Mouse (Mus musculus) megakaryocyte progenitor cell, adult 5-6 weeks (primary cell): ENCODE measurements around the gene Fgd5. TPM values are rescaled to one million over a fixed set of nuclear protein-coding genes. Genes with fewer than 3 reads are reported as not detected.
A peak's percentile ranks its signal among the peaks of the same experiment; 100 is the strongest.

Source experiments
- ATAC-seq: replicated peaks from 2 replicates; pipeline ENCODE4 v1.8.0; 2016; ENCODE audit warnings: mild to moderate bottlenecking, moderate TSS enrichment, inconsistent platforms; ENCODE audit not compliant: poor library complexity
- total RNA-seq, 2 experiments: library from RNA; stranded (forward) in 1 of 2; stranded (reverse) in 1 of 2; fragments of 157-497, 149-512 nt in 1 of 2; fragments of 200-1000 nt in 1 of 2; gene quantifications; 2 replicates each; pipeline versions ENCODE4 v1.2.3 to v1.2.4; 2015 to 2017

Fgd5 gene
- total RNA-seq, 2 experiments from 2014 or later = 0.32 TPM; not detected in 1

- ATAC-seq = no peak
Measured at GRCm38 (mm10) chr6:92004137-92004805, 25.6 kb downstream of the Fgd5 start.

- ATAC-seq = no peak
Measured at GRCm38 (mm10) chr6:92004806-92005205, 26.1 kb downstream of the Fgd5 start.

- ATAC-seq = no peak
Measured at GRCm38 (mm10) chr6:92010895-92011294, 32.2 kb downstream of the Fgd5 start.

GRCm38 (mm10) chr6:92012413-92012812, 33.7 kb downstream of the Fgd5 start:
- peak; percentile 56 for ATAC-seq

GRCm38 (mm10) chr6:92013035-92013434, 34.4 kb downstream of the Fgd5 start:
- ATAC-seq = peak; percentile 92

GRCm38 (mm10) chr6:92013620-92014019, 34.9 kb downstream of the Fgd5 start:
- ATAC-seq = no peak

- no peak for ATAC-seq
Measured at GRCm38 (mm10) chr6:92014936-92015335, 36.3 kb downstream of the Fgd5 start.

- ATAC-seq = no peak
Measured at GRCm38 (mm10) chr6:92015848-92016247, 37.2 kb downstream of the Fgd5 start.

- no peak for ATAC-seq
Measured at GRCm38 (mm10) chr6:92016738-92017137, 38.1 kb downstream of the Fgd5 start.

- ATAC-seq = no peak
Measured at GRCm38 (mm10) chr6:92018421-92018820, 39.7 kb downstream of the Fgd5 start.

- ATAC-seq = no peak
Measured at GRCm38 (mm10) chr6:92021061-92021460, 42.4 kb downstream of the Fgd5 start.

- ATAC-seq = no peak
Measured at GRCm38 (mm10) chr6:92021506-92021905, 42.8 kb downstream of the Fgd5 start.

GRCm38 (mm10) chr6:92025252-92025651, 46.6 kb downstream of the Fgd5 start:
- no peak for ATAC-seq

GRCm38 (mm10) chr6:92027379-92027778, 48.7 kb downstream of the Fgd5 start:
- no peak for ATAC-seq

- ATAC-seq = no peak
Measured at GRCm38 (mm10) chr6:92030646-92031045, 52.0 kb downstream of the Fgd5 start.

- ATAC-seq = no peak
Measured at GRCm38 (mm10) chr6:92034713-92035112, 56.0 kb downstream of the Fgd5 start.

GRCm38 (mm10) chr6:92036372-92036771, 57.7 kb downstream of the Fgd5 start:
- ATAC-seq = no peak

- ATAC-seq = no peak
Measured at GRCm38 (mm10) chr6:92038158-92038557, 59.5 kb downstream of the Fgd5 start.

- ATAC-seq = no peak
Measured at GRCm38 (mm10) chr6:92041271-92041670, 62.6 kb downstream of the Fgd5 start.

- no peak for ATAC-seq
Measured at GRCm38 (mm10) chr6:92042055-92042454, 63.4 kb downstream of the Fgd5 start.

GRCm38 (mm10) chr6:92042850-92043249, 64.2 kb downstream of the Fgd5 start:
- peak; percentile 97 for ATAC-seq

- ATAC-seq = peak; percentile 70
Measured at GRCm38 (mm10) chr6:92057768-92058167, 79.1 kb downstream of the Fgd5 start.

- no peak for ATAC-seq
Measured at GRCm38 (mm10) chr6:92061725-92062124, 83.0 kb downstream of the Fgd5 start.
